ENCODE assay signal across 28 mouse cellular contexts in the genomic region with DNA sequence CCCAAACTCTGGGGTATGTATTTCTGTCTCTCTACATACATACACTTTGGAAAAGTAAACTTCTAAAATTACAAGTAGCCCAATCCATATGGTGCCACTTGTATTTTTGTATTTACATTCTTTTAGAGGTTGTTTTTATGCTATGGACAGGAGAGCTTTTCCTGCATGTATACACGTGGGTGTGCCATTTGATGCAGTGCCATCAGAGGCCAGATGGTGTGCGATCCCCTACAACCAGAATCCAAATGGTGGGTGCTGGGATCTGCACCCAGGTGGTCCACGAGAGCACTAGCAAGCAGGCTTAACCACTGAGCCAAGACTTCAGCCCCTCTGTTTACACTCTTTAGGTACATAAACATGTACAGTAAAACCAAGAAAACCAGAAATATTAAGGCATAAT. TPM values are rescaled to one million over a fixed set of nuclear protein-coding genes. Genes with fewer than 3 reads are reported as not detected.
DNase-seq lines count a peak whose midpoint lies in the region; ATAC-seq lines count a peak whose summit lies in the region.
"Had no signal": no experiment of that assay in that cellular context is flagged by ENCODE, and none has a peak within 500 bp of the region (broad histone marks: within the 10 kb centered on the region; RNA-seq: fewer than 3 reads in every experiment).

No protein-coding gene starts in this region.

- no peaks in the 10 kb centered on the region for H3K4me1 ChIP-seq in midbrain, embryonic 14.5 days (ENCODE audit: control insufficient read depth, insufficient read depth, low read length)
- H3K4me1 ChIP-seq: forebrain, embryonic 12.5 days; hindbrain, embryonic 12.5 days had no signal

- no peak overlapping the region for H3K4me2 ChIP-seq in midbrain, embryonic 14.5 days (ENCODE audit: low read length)
- H3K4me2 ChIP-seq: embryonic facial prominence, embryonic 13.5 days; forebrain, embryonic 12.5 days; forebrain, embryonic 15.5 days; heart, embryonic 13.5 days; hindbrain, embryonic 12.5 days; hindbrain, embryonic 15.5 days had no signal

- no peak overlapping the region for H3K4me3 ChIP-seq in midbrain, embryonic 14.5 days (replicated peaks; ENCODE audit: low read depth, low read length)
- H3K4me3 ChIP-seq: embryonic facial prominence, embryonic 10.5 days; embryonic facial prominence, embryonic 13.5 days; erythroblast, embryonic 14.5 days; forebrain, embryonic 12.5 days; forebrain, embryonic 15.5 days; heart, adult 2 months; heart, embryonic 10.5 days; heart, embryonic 13.5 days; hindbrain, embryonic 12.5 days; hindbrain, embryonic 15.5 days had no signal

- WGBS in midbrain, embryonic 14.5 days, result 84% methylated on average over 3 of the region's 3 CpGs

- no peaks in the 10 kb centered on the region for H3K9me3 ChIP-seq in midbrain, embryonic 14.5 days (ENCODE audit: control insufficient read depth, low read length)
- H3K9me3 ChIP-seq: embryonic facial prominence, embryonic 10.5 days; embryonic facial prominence, embryonic 13.5 days; forebrain, embryonic 12.5 days; forebrain, embryonic 15.5 days; G1E; heart, embryonic 10.5 days; heart, embryonic 13.5 days; hindbrain, embryonic 12.5 days; hindbrain, embryonic 15.5 days had no signal

- peak; percentile 47 to 69 for DNase-seq in cerebellum, postnatal 10 days
- DNase-seq in cerebellum, adult 11 months, result no peak
- DNase-seq in cerebellum, postnatal 36 days, result peak; percentile 12 to 15
- peak; percentile 33 to 47 for DNase-seq in right cerebral cortex, postnatal 10 days (ENCODE audit: low spot score in 2 of 2)
- no peak for DNase-seq in right cerebral cortex, postnatal 4 days
- DNase-seq in midbrain, embryonic 14.5 days, result no peak
- DNase-seq: adrenal gland, postnatal 10 days; adrenal gland, postnatal 36 days; B cell, adult 2 months; cerebellum, adult 9-11 months; embryo, embryonic 11 days; gastrocnemius, postnatal 25 days; heart, adult 2 months; heart, postnatal 14 days had no signal

- no peak overlapping the region for H3K9ac ChIP-seq in midbrain, embryonic 14.5 days (replicated peaks; ENCODE audit: low read length)
- H3K9ac ChIP-seq: embryonic facial prominence, embryonic 13.5 days; forebrain, embryonic 12.5 days; forebrain, embryonic 15.5 days; heart, embryonic 13.5 days; hindbrain, embryonic 12.5 days; hindbrain, embryonic 15.5 days had no signal

- no peaks in the 10 kb centered on the region for H3K36me3 ChIP-seq in midbrain, embryonic 14.5 days (ENCODE audit: control insufficient read depth, insufficient read depth, low read length)
- H3K36me3 ChIP-seq: embryonic facial prominence, embryonic 13.5 days; forebrain, embryonic 15.5 days; heart, embryonic 10.5 days; heart, embryonic 13.5 days; hindbrain, embryonic 15.5 days had no signal

- no peak for ATAC-seq in cerebellum, adult (ENCODE audit: insufficient number of reproducible peaks, low FRiP score, low TSS enrichment)
- no peak for ATAC-seq in midbrain, embryonic 14.5 days (ENCODE audit: low FRiP score, low TSS enrichment)
- ATAC-seq: forebrain, embryonic 15.5 days; intestine, postnatal 0 days; Patski had no signal

- H3K27me3 ChIP-seq in midbrain, embryonic 14.5 days (ENCODE audit: control insufficient read depth, insufficient read depth, low read length), result no peaks in the 10 kb centered on the region
- H3K27me3 ChIP-seq: CH12.LX; embryonic facial prominence, embryonic 13.5 days; forebrain, embryonic 12.5 days; forebrain, embryonic 15.5 days; heart, embryonic 13.5 days; hindbrain, embryonic 12.5 days; hindbrain, embryonic 15.5 days; Patski had no signal

- H3K27ac ChIP-seq in midbrain, embryonic 14.5 days (replicated peaks; ENCODE audit: low read depth, low read length), result no peak overlapping the region
- H3K27ac ChIP-seq: embryonic facial prominence, embryonic 10.5 days; embryonic facial prominence, embryonic 13.5 days; forebrain, embryonic 12.5 days; forebrain, embryonic 15.5 days; heart, adult 2 months; heart, embryonic 10.5 days; heart, embryonic 13.5 days; hindbrain, embryonic 12.5 days; hindbrain, embryonic 15.5 days had no signal

RNA-seq across cellular contexts. Expression of a gene that starts 32.9 kb away (rescaled TPM):
- polyA plus RNA-seq in midbrain, embryonic 14.5 days (2014; fragmentation: Nextera tagmentation; extraction: Ambion mirVana), result 0.26 and 0.55 TPM in 2 replicates
- polyA plus RNA-seq: erythroblast, embryonic 14.5 days; G1E had no signal

Comparison
In these comparisons a context has a peak if more than half of its experiments do, and no peak if none do; other contexts are left out.
1. DNase-seq: peak in cerebellum, postnatal 10 days (2 of 2), cerebellum, postnatal 36 days (2 of 2) and right cerebral cortex, postnatal 10 days (2 of 2); none in cerebellum, adult 11 months (single experiment), right cerebral cortex, postnatal 4 days (single experiment) and midbrain, embryonic 14.5 days (single experiment).